Mouse (Mus musculus): ENCODE results near the gene Borcs8. TPM values are rescaled to one million over a fixed set of nuclear protein-coding genes. Genes with fewer than 3 reads are reported as not detected.

The Borcs8 gene
- polyA plus RNA-seq (2012; rRNA removed) = 69.2 and 73.2 TPM in 2 replicates

GRCm38 (mm10) chr8:70139026-70139857, at the start of gene Borcs8, which contains the start of the genes Rfxank and Mef2b:
TSS of gene Borcs8 (plus strand) at chr8:70139499.
TSS of gene Rfxank (minus strand) at chr8:70139154.
TSS of gene Mef2b (plus strand) at chr8:70139711.
- DNase-seq (ENCODE audit: low read depth, low spot score) = peak; percentile 94
- under 1% methylated on average over 46 of the region's 46 CpGs for WGBS

- 50% methylated on average over 8 of the region's 8 CpGs for WGBS
- no peak for DNase-seq (ENCODE audit: low read depth, low spot score)
Observed at GRCm38 (mm10) chr8:70092786-70093185, 46.5 kb upstream of the Borcs8 start.

- 64% methylated on average over 8 of the region's 8 CpGs for WGBS
- DNase-seq (ENCODE audit: low read depth, low spot score) = no peak
Observed at GRCm38 (mm10) chr8:70099276-70099675, 40.0 kb upstream of the Borcs8 start.

- 75% methylated on average over 8 of the region's 8 CpGs for WGBS
- no peak for DNase-seq (ENCODE audit: low read depth, low spot score)
Observed at GRCm38 (mm10) chr8:70100241-70100640, 39.1 kb upstream of the Borcs8 start.

- 6% methylated on average over 6 of the region's 6 CpGs for WGBS
- no peak for DNase-seq (ENCODE audit: low read depth, low spot score)
Observed at GRCm38 (mm10) chr8:70104506-70104905, 34.8 kb upstream of the Borcs8 start.

GRCm38 (mm10) chr8:70104922-70105321, 34.4 kb upstream of the Borcs8 start:
- no peak for DNase-seq (ENCODE audit: low read depth, low spot score)
- WGBS = 69% methylated on average over 7 of the region's 7 CpGs

- no peak for DNase-seq (ENCODE audit: low read depth, low spot score)
- 62% methylated on average over 2 of the region's 2 CpGs for WGBS
Observed at GRCm38 (mm10) chr8:70110451-70110850, 28.8 kb upstream of the Borcs8 start.

GRCm38 (mm10) chr8:70111192-70111795, 28.0 kb upstream of the Borcs8 start:
- WGBS = 43% methylated on average over 23 of the region's 23 CpGs

GRCm38 (mm10) chr8:70112401-70113016, 26.8 kb upstream of the Borcs8 start:
- DNase-seq (ENCODE audit: low read depth, low spot score) = no peak
- WGBS = 11% methylated on average over 43 of the region's 43 CpGs

More at GRCm38 (mm10) chr8:70111192-70111795, 28.0 kb upstream of the Borcs8 start:
- DNase-seq (ENCODE audit: low read depth, low spot score) = no peak

GRCm38 (mm10) chr8:70114488-70114887, 24.8 kb upstream of the Borcs8 start:
- DNase-seq (ENCODE audit: low read depth, low spot score) = no peak
- 19% methylated on average over 6 of the region's 6 CpGs for WGBS

- 61% methylated on average over 13 of the region's 13 CpGs for WGBS
- no peak for DNase-seq (ENCODE audit: low read depth, low spot score)
Observed at GRCm38 (mm10) chr8:70114892-70115291, 24.4 kb upstream of the Borcs8 start.

- WGBS = 7% methylated on average over 9 of the region's 9 CpGs
- DNase-seq (ENCODE audit: low read depth, low spot score) = no peak
Observed at GRCm38 (mm10) chr8:70117611-70118010, 21.7 kb upstream of the Borcs8 start.

- DNase-seq (ENCODE audit: low read depth, low spot score) = no peak
- WGBS = 21% methylated on average over 17 of the region's 17 CpGs
Observed at GRCm38 (mm10) chr8:70118726-70119700, 20.3 kb upstream of the Borcs8 start.

GRCm38 (mm10) chr8:70120667-70121066, 18.6 kb upstream of the Borcs8 start, which contains the start of gene Ncan:
TSS of gene Ncan (minus strand) at chr8:70120873.
- WGBS = 4% methylated on average over 19 of the region's 19 CpGs
- no peak for DNase-seq (ENCODE audit: low read depth, low spot score)

GRCm38 (mm10) chr8:70122863-70123262, 16.4 kb upstream of the Borcs8 start:
- DNase-seq (ENCODE audit: low read depth, low spot score) = no peak
- 48% methylated on average over 2 of the region's 2 CpGs for WGBS

- 58% methylated on average over 8 of the region's 8 CpGs for WGBS
- DNase-seq (ENCODE audit: low read depth, low spot score) = no peak
Observed at GRCm38 (mm10) chr8:70124992-70125391, 14.3 kb upstream of the Borcs8 start.

GRCm38 (mm10) chr8:70128435-70128834, 10.9 kb upstream of the Borcs8 start:
- DNase-seq (ENCODE audit: low read depth, low spot score) = no peak
- WGBS = 51% methylated on average over 3 of the region's 3 CpGs

GRCm38 (mm10) chr8:70129309-70129952, 9.9 kb upstream of the Borcs8 start:
- 37% methylated on average over 9 of the region's 9 CpGs for WGBS
- peak; percentile 76 for DNase-seq (ENCODE audit: low read depth, low spot score)

GRCm38 (mm10) chr8:70130066-70130465, 9.2 kb upstream of the Borcs8 start:
- WGBS = 90% methylated on average over 3 of the region's 3 CpGs
- no peak for DNase-seq (ENCODE audit: low read depth, low spot score)
